Mouse (Mus musculus): ENCODE data around the gene Pop7. TPM values are rescaled to one million over a fixed set of nuclear protein-coding genes. Genes with fewer than 3 reads are reported as not detected.
A peak's percentile ranks its signal among the peaks of the same experiment; 100 is the strongest.

The Pop7 gene
- polyA plus RNA-seq, 1 experiment from 2014 or later: 54.0 TPM

DNA sequence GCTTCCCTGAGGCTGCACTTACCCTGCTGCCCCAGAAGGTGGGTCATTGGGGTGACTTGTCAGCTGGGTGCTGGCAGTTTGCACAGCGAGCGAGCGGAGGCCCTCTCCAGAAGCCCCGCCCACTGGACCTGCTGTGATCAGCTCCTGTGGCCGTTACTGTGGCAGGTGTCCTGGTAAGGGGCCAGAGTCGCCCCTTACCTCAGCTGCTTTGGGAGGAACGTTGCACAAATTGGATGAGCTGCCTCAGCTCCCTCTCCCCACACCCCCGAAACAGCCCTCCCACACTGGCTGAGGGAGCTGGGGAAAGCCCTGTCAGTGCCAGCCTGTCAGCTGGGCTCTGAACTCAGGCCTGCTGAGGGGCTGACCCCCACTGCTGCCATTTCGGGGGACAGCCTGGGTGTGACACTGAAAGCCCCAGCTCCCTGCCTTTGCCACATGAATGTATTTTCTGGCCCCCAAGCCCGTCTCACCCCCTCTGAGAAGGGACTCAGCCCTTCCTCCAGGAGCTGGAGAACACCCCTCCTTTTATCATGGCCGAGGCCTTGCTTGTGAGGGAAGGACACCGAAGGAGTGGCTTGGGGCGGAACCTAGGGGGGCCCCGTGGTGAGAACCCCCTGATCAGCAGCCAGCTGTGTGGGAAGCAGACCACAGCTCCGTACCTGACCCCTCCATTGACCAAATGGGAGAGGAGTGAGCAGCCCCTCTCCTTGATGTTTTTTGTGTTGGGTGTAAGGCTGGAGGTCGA, 24.0 kb upstream of the Pop7 start:
- peaks cover 12% of the 10 kb centered on the region for H3K4me1 ChIP-seq
- no peak overlapping the region for H3K4me3 ChIP-seq
- no peak for ATAC-seq (ENCODE audit: insufficient number of reproducible peaks, insufficient read depth, low FRiP score, low TSS enrichment)
- no peak overlapping the region for H3K9ac ChIP-seq
- H3K27me3 ChIP-seq: no peaks in the 10 kb centered on the region
- H3K36me3 ChIP-seq: peaks cover 87% of the 10 kb centered on the region
- no peaks in the 10 kb centered on the region for H3K9me3 ChIP-seq
- H3K4me2 ChIP-seq (replicated peaks): no peak overlapping the region
- H3K27ac ChIP-seq: no peak overlapping the region
- WGBS: 63% methylated on average over 16 of the region's 16 CpGs

DNA sequence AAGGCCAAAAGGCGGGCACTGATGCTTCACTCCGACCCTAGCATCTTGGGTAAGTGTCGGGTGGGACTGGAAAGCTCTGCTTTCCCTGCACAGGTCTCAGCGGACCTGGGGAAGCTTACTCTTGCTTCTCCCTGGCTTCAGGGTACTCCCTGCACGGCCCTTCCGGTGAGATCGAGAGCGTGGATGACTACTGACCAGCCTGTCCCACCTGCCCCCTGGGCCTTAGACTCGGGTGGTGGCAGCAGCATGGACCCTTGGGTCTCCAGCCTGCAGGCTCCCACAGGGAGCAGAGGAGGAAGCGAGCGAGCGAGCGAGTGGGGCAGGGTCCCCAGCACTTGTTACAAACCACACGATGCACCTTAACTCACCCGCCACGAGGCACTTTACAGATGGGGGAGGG, 23.2 kb upstream of the Pop7 start:
- peak overlapping the region; percentile 37 for H3K27ac ChIP-seq

DNA sequence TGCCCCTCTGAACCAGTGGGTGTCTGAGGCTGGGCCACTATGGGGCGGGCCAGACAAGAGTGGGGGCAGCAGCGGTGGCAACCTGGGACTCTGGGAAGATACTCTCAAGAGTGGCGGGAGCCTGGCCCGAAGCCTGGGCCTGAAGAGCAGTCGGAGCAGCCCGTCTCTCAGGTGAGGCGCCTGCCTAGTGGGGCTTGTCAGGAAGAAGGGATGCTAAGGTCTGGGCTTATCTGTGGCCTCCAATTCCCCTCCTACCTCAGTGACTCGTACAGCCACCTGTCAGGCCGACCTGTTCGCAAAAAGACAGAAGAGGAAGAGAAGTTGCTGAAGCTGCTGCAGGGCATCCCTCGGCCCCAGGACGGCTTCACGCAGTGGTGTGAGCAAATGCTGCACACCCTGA, 22.4 kb upstream of the Pop7 start:
- Histone ChIP-seq H3K27me3 (no peaks in the 10 kb centered on the region), H3K4me2 (replicated peaks) (no peak overlapping the region), H3K36me3 (peaks cover 98% of the 10 kb centered on the region), H3K27ac (peak overlapping the region; percentile 37; the same call in 1 of the 2 replicates), H3K9me3 (no peaks in the 10 kb centered on the region), H3K9ac (no peak overlapping the region), H3K4me1 (peaks cover 2% of the 10 kb centered on the region), H3K4me3 (no peak overlapping the region)
- ATAC-seq (ENCODE audit: insufficient number of reproducible peaks, insufficient read depth, low FRiP score, low TSS enrichment): no peak
- WGBS: 84% methylated on average over 13 of the region's 13 CpGs

More for the DNA sequence above, 23.2 kb upstream of the Pop7 start:
- WGBS: 78% methylated on average over 16 of the region's 16 CpGs
- Histone ChIP-seq H3K9ac (no peak overlapping the region), H3K36me3 (peaks cover 95% of the 10 kb centered on the region), H3K27me3 (no peaks in the 10 kb centered on the region), H3K4me2 (replicated peaks) (no peak overlapping the region), H3K9me3 (no peaks in the 10 kb centered on the region), H3K4me3 (no peak overlapping the region), H3K4me1 (peaks cover 10% of the 10 kb centered on the region)
- no peak for ATAC-seq (ENCODE audit: insufficient number of reproducible peaks, insufficient read depth, low FRiP score, low TSS enrichment)

DNA sequence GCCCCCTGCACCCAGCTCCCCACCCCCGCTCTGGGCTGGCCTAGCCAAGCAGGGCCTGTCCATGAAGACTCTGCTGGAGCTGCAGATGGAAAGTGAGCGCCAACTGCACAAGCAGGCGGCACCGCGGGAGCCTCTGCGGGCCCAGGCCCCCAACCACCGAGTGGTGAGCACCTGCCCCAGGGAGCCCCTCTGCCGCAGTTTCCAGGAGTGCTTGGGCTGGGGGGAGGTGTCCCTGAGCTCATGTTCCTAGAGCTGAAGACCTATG, 21.9 kb upstream of the Pop7 start:
- Histone ChIP-seq H3K4me2 (replicated peaks) (no peak overlapping the region), H3K27ac (no peak overlapping the region), H3K9ac (no peak overlapping the region), H3K4me3 (no peak overlapping the region), H3K4me1 (no peaks in the 10 kb centered on the region), H3K9me3 (no peaks in the 10 kb centered on the region), H3K36me3 (peaks cover 98% of the 10 kb centered on the region), H3K27me3 (no peaks in the 10 kb centered on the region)
- 94% methylated on average over 7 of the region's 8 CpGs for WGBS
- no peak for ATAC-seq (ENCODE audit: insufficient number of reproducible peaks, insufficient read depth, low FRiP score, low TSS enrichment)

DNA sequence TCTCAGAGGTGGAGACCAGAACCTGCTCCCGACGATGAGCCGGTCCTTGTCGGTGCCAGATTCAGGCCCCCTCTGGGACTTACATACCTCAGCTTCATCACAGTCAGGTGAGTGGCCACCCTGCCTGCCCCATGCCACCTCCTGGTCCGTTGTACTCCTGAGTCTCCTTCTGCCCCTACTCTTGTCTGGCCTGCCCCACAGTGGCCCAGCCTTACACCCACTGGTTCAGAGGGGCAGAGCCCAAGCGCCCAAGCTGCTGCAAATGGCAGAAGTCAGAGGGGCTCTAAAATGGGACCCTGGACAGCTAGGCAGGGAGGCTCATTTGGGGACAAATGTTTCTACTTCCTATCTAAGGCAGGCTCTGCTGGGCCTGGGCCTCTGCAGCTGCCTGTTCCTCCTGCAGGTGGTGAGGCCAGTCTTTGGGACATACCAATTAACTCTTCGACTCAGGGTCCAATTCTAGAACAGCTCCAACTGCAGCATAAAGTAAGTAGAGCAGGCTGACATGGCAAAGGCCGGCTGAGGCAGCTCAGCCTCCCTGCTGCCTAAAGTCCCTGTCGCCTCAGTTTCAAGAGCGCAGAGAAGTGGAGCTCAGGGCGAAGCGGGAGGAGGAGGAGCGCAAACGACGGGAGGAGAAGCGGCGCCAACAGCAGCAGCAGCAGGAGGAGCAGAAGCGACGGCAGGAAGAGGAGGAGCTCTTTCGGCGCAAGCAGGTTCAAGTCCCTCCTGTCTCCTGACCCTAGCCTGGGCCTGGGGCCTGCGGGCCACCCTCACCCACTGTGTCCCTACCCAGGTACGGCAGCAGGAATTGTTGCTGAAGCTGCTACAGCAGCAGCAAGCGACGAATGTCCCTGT, 21.3 kb upstream of the Pop7 start:
- H3K27ac ChIP-seq: no peak overlapping the region
- H3K9ac ChIP-seq: no peak overlapping the region
- H3K4me2 ChIP-seq (replicated peaks): no peak overlapping the region
- no peak overlapping the region for H3K4me3 ChIP-seq
- H3K9me3 ChIP-seq: no peaks in the 10 kb centered on the region
- H3K36me3 ChIP-seq: peaks cover 98% of the 10 kb centered on the region
- no peaks in the 10 kb centered on the region for H3K27me3 ChIP-seq
- 87% methylated on average over 25 of the region's 25 CpGs for WGBS
- H3K4me1 ChIP-seq: no peaks in the 10 kb centered on the region
- no peak for ATAC-seq (ENCODE audit: insufficient number of reproducible peaks, insufficient read depth, low FRiP score, low TSS enrichment)

DNA sequence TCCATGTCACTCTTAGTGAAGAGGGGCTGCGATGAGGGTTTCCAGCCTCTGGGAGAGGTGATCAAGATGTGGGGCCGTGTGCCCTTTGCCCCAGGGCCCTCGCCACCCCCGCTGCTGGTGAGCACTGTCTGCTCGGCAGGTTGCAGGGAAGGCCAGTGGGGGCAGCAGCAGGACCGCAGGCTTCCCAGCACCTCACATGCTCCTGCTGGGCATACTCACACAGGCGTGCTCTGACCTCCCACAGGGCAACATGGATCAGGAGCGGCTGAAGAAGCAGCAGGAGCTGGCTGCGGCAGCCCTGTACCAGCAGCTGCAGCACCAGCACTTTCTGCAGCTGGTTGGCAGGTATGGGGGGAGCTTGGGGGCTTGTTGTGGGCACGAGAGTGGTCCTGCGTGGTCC, 20.4 kb upstream of the Pop7 start:
- ATAC-seq (ENCODE audit: insufficient number of reproducible peaks, insufficient read depth, low FRiP score, low TSS enrichment): no peak
- H3K27ac ChIP-seq: no peak overlapping the region
- no peaks in the 10 kb centered on the region for H3K27me3 ChIP-seq
- no peak overlapping the region for H3K4me2 ChIP-seq (replicated peaks)
- no peaks in the 10 kb centered on the region for H3K9me3 ChIP-seq
- no peaks in the 10 kb centered on the region for H3K4me1 ChIP-seq
- H3K9ac ChIP-seq: no peak overlapping the region
- H3K36me3 ChIP-seq: peaks cover 96% of the 10 kb centered on the region
- 73% methylated on average over 11 of the region's 11 CpGs for WGBS
- no peak overlapping the region for H3K4me3 ChIP-seq

DNA sequence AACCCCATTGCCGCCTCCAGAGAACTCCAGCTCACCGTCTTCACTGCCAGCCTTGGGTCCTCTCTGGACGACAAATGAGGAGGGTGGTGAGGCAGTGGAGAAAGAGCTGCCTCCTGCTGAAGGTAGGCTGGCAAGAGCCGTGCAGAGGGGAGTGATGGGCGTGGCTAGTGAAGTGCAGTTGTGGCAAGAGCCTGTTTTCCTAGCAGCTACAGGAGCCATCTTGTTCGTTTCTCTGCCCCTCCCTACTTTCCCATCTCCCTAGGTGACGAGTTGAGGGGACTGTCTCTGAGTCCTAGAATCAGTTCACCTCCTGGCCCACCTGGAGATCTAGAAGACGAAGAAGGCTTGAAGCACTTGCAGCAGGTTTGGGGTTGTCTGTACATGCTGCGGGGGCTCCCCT, 19.5 kb upstream of the Pop7 start:
- Histone ChIP-seq H3K9ac (no peak overlapping the region), H3K9me3 (no peaks in the 10 kb centered on the region), H3K4me2 (replicated peaks) (no peak overlapping the region), H3K36me3 (peaks cover 95% of the 10 kb centered on the region), H3K4me3 (no peak overlapping the region), H3K27ac (no peak overlapping the region), H3K27me3 (no peaks in the 10 kb centered on the region), H3K4me1 (no peaks in the 10 kb centered on the region)
- 78% methylated on average over 9 of the region's 9 CpGs for WGBS
- no peak for ATAC-seq (ENCODE audit: insufficient number of reproducible peaks, insufficient read depth, low FRiP score, low TSS enrichment)

DNA sequence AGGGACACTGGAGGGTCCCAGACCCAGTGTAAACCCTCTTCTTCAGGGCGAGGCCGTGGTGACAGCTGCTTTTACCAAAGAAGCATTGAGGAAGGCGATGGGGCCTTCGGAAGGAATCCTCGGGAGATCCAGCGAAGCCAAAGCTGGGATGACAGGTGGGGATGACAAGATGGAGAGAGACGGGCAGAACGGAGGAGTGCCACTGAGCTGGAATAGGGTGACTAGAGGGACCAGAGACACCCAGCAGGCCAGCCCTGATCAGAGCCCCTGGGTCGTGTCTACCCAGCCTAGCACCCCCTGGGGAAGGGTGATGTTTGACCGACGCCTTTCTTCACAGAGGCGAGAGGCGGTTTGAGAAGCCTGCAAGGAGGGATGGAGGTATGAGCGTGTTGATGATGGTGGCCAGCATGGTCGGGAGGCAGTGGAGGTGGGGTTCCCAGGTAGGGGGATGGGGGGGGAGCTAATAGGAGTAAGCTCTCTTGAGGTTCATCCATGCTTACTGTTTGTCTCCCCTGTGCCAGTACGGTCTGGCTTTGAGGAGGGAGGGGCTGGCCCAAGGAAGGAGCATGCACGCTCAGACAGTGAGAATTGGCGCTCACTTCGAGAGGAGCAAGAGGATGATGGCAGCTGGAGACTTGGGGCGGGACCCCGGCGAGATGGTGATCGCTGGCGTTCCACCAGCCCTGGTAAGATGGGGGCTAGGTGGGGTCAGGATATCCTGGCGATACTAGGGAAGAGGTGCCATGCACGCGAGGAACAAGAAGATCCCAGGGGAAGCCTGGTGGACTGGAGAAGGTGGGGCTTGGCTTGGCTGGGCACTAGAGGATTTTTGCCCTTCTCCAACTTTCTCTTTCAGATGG, 17.6 kb upstream of the Pop7 start:
- 90% methylated on average over 27 of the region's 27 CpGs for WGBS
- Histone ChIP-seq H3K36me3 (peaks cover 77% of the 10 kb centered on the region), H3K27me3 (no peaks in the 10 kb centered on the region), H3K4me1 (peaks cover 6% of the 10 kb centered on the region; the same call in 1 of the 2 replicates), H3K9me3 (no peaks in the 10 kb centered on the region), H3K4me2 (replicated peaks) (no peak overlapping the region), H3K4me3 (no peak overlapping the region), H3K27ac (no peak overlapping the region), H3K9ac (no peak overlapping the region)
- ATAC-seq (ENCODE audit: insufficient number of reproducible peaks, insufficient read depth, low FRiP score, low TSS enrichment): no peak

DNA sequence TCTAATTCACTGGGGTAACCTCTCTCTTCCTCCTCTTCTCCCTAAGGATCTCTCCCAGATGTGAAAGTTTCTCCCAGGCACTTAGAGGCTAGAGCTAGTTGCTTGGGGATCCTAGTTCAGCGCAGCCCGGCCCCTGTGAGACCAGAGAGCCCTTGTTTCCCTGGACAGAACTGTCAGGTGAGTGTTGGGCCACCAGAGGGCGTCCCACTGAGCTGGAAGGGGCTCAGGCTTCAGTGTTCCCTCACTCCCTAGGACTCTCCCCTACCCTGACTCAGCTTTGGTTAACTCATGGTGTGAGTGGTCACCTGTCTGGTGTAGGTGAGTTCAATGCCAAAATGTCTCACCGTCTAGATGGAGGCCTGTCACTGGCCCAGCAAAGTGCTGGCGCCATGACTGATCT, 16.1 kb upstream of the Pop7 start, which contains the start of gene Gigyf1:
TSS of gene Gigyf1 (plus strand) at position 113 of the 400 bp plus-strand sequence.
- no peak for ATAC-seq (ENCODE audit: insufficient number of reproducible peaks, insufficient read depth, low FRiP score, low TSS enrichment)
- H3K4me2 ChIP-seq (replicated peaks): no peak within 1 kb of the TSS
- no peak within 1 kb of the TSS for H3K27ac ChIP-seq
- H3K4me3 ChIP-seq: no peak within 1 kb of the TSS
- H3K9ac ChIP-seq: no peak within 1 kb of the TSS
- H3K36me3 ChIP-seq: peaks cover 70% of the 10 kb centered on the region
- no peaks in the 10 kb centered on the region for H3K9me3 ChIP-seq
- peaks cover 19% of the 10 kb centered on the region; the same call in 1 of the 2 replicates for H3K4me1 ChIP-seq
- WGBS: 73% methylated on average over 5 of the region's 5 CpGs
- H3K27me3 ChIP-seq: no peaks in the 10 kb centered on the region

DNA sequence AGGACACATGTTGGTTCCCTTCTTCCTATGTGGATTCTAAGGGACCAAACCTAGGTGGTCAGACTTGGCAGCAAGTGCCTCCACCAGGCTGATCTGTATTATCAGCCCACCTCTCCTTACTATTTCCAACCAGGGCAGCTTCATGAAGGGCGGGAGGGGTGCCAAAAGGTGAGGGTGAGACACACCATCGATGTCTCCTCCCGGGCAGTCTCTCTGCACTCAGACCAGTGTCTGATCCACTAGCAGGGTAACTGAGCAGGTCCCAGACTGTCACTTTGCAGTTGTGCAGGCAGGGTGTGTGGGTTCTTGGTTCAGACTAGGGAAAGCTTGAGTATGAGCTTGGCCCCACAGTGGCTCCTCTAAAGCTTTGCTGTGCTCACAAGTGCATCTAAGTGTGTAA, 12.5 kb upstream of the Pop7 start:
- ATAC-seq (ENCODE audit: insufficient number of reproducible peaks, insufficient read depth, low FRiP score, low TSS enrichment): no peak
- Histone ChIP-seq H3K27ac (0 out of 2 replicates have a peak overlapping the region, but pooled peaks have one; percentile 11), H3K9me3 (no peaks in the 10 kb centered on the region), H3K9ac (peak overlapping the region; percentile 42; the same call in 1 of the 2 replicates), H3K4me1 (peaks cover 43% of the 10 kb centered on the region), H3K36me3 (peaks cover 33% of the 10 kb centered on the region), H3K4me3 (no peak overlapping the region), H3K4me2 (replicated peaks) (no peak overlapping the region), H3K27me3 (no peaks in the 10 kb centered on the region)
- WGBS: 92% methylated on average over 3 of the region's 3 CpGs

DNA sequence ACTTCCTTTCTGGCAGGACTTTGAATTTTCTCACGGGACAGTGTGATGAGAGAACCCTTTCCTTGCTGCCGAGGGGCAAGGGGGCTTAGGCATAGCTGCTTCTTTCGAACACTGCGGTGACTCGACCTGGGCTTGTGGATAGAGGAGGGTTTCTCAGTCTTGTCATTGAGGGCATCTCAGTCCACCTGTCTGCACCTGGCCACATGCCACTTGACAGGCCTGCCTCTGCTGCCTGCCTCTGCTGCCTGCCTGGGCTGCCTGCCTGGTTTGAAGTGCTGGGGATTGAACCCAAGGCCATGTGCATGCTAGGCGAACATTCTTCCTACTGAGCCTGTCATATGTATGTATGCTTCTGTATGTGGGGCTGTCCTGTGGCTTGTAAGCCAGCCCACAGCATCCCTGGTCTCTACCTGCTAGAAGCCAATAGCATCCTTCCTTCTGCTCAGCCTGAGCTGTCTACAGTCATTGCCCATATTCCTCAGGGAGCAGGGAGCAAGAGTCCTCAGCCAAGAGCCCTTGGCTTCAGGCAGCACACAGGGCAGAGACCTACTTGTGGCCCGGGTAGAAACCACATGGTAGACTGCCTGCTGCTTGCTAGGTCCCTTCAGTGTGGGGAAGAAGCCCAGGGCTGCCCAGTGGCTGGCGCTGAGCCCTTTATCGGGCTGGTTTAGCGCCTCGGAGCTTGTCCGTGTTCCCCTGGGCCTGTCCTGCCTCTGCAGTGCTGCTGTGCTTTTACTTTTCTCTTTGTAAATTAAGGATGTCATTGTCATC, 11.8 kb upstream of the Pop7 start:
- H3K4me2 ChIP-seq (replicated peaks): no peak overlapping the region
- no peaks in the 10 kb centered on the region for H3K27me3 ChIP-seq
- 85% methylated on average over 12 of the region's 12 CpGs for WGBS
- no peak for ATAC-seq (ENCODE audit: insufficient number of reproducible peaks, insufficient read depth, low FRiP score, low TSS enrichment)
- peaks cover 43% of the 10 kb centered on the region for H3K4me1 ChIP-seq
- H3K36me3 ChIP-seq: peaks cover 27% of the 10 kb centered on the region
- H3K9ac ChIP-seq: peak overlapping the region; percentile 42; the same call in 1 of the 2 replicates
- no peak overlapping the region for H3K4me3 ChIP-seq
- no peaks in the 10 kb centered on the region for H3K9me3 ChIP-seq
- no peak overlapping the region for H3K27ac ChIP-seq

Measured in embryonic facial prominence, embryonic 12.5 days (tissue).